Mouse (Mus musculus) embryonic facial prominence, embryonic 10.5 days (tissue): ENCODE measurements around the gene Ism2. TPM values are rescaled to one million over a fixed set of nuclear protein-coding genes. Genes with fewer than 3 reads are reported as not detected.

Source experiments
- DNase-seq: peaks from one replicate; pipeline ENCODE4 v3.0.0-alpha.2; 2017; ENCODE audit warnings: low spot score
- H3K27ac ChIP-seq: fragments of 300-500 bp; sonication (generic); replicated peaks from 2 replicates; pipeline ENCODE4 v1.5.1; 2016; ENCODE audit warnings: mild to moderate bottlenecking
- H3K27me3 ChIP-seq: fragments of 300-500 bp; sonication (generic); replicated peaks from 2 replicates; pipeline ENCODE4 v1.6.1; 2016; ENCODE audit warnings: low read depth, mild to moderate bottlenecking; ENCODE audit not compliant: poor library complexity, severe bottlenecking
- H3K36me3 ChIP-seq: fragments of 300-500 bp; sonication (generic); replicated peaks from 2 replicates; pipeline ENCODE4 v1.6.1; 2016; ENCODE audit warnings: mild to moderate bottlenecking, moderate library complexity
- H3K4me1 ChIP-seq: fragments of 300-500 bp; sonication (generic); 2 replicates; pipeline ENCODE4 v1.6.1; 2016
- H3K4me3 ChIP-seq: fragments of 300-500 bp; sonication (generic); 2 replicates; pipeline ENCODE4 v1.5.1; 2016; ENCODE audit warnings: mild to moderate bottlenecking, moderate library complexity
- H3K9me3 ChIP-seq: fragments of 300-500 bp; sonication (generic); 2 replicates; pipeline ENCODE4 v1.6.1; 2016; ENCODE audit warnings: mild to moderate bottlenecking
- WGBS: fragments of 180-500 bp; shearing (Covaris S2); methylation state at CpG from one replicate; pipeline ENCODE4 v1.1.7; 2016; 5-methylcytosine and 5-hydroxymethylcytosine counted together
- microRNA-seq: library from miRNA; unstranded; fragments of <30 nt; microRNA quantifications from one replicate; pipeline ENCODE4, GENCODE M21; 2017
- polyA plus RNA-seq: library from polyadenylated mRNA; unstranded; fragments of >200 nt; fragmentation: Nextera tagmentation; extraction: Ambion mirVana; gene quantifications from 2 replicates; pipeline ENCODE4 v1.2.1, GENCODE M21; 2016

Gene Ism2
- polyA plus RNA-seq, 1 experiment from 2014 or later = 1.00 TPM

DNA sequence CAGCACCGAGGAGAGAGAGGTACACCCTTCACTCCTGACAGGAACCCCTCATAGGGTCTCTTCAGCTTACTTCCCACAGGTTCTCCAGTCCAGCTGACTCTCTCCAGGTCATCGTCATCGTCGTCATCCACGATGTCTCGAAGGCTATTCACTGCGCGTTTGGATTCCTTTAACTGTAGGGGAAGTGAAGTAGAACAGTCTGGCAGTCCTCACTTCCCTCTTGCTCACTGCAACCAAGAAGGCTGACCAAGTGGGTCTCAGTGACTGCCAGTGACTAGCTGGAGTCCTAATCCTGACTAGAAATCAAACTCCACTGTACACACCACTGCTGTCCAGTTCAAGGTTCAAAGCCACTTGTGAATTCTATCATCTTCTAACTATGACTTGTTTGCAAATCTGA is 38.9 kb downstream of the Ism2 start:
- Histone ChIP-seq H3K27ac (no peak overlapping the region), H3K4me1 (peaks cover 9% of the 10 kb centered on the region), H3K9me3 (no peaks in the 10 kb centered on the region), H3K27me3 (no peaks in the 10 kb centered on the region), H3K4me3 (no peak overlapping the region), H3K36me3 (peaks cover 83% of the 10 kb centered on the region)
- DNase-seq = no peak
- 95% methylated on average over 8 of the region's 8 CpGs for WGBS

DNA sequence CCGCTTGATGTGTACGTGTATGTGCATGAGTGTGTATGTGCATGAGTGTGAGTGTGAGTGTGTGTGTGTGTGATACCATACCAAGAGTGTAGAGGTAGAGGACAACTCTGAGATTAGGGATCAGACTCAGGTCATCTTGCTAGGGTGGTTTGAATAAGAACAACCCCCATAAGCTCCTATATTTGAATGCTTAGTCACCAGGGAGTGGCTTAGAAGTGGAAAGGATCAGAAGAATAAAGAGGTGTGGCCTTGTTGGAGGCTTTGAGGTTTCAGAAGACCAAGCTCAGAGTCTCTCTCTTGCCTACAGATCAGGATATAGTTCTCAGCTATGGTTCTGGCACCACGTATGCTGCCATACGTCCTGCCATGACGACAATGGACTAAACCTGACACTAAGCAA is 42.9 kb downstream of the Ism2 start:
- peaks cover 99% of the 10 kb centered on the region for H3K36me3 ChIP-seq
- DNase-seq = no peak
- 92% methylated on average over 5 of the region's 5 CpGs for WGBS
- no peak overlapping the region for H3K4me3 ChIP-seq
- no peaks in the 10 kb centered on the region for H3K9me3 ChIP-seq
- H3K27ac ChIP-seq = no peak overlapping the region
- H3K4me1 ChIP-seq = no peaks in the 10 kb centered on the region
- H3K27me3 ChIP-seq = no peaks in the 10 kb centered on the region

GRCm38 (mm10) chr12:87253878-87254277 is 45.6 kb downstream of the Ism2 start:
- H3K9me3 ChIP-seq = no peaks in the 10 kb centered on the region

DNA sequence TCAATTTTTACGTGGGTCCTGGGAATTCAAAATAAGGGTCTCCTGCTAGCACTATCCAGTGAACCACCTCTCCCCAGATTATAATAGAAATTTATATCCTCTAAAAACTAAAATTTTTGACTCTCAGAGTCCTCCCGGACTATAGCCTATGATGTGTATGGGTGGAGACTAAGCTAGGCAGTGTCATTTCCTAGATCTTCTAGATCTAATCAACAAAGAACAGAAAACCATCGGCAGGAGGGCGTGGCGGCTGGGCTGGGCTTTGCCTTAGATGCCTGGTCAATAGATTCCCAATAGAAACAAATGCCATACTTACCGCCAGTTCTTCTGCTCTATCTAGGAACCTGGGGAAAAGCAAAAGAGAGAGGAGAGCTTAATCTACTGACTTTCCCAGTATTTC is 49.3 kb downstream of the Ism2 start:
- Histone ChIP-seq H3K9me3 (no peaks in the 10 kb centered on the region), H3K27me3 (no peaks in the 10 kb centered on the region), H3K4me1 (no peaks in the 10 kb centered on the region), H3K27ac (no peak overlapping the region), H3K4me3 (no peak overlapping the region), H3K36me3 (peaks cover 95% of the 10 kb centered on the region)
- WGBS = 93% methylated on average over 6 of the region's 6 CpGs
- DNase-seq = no peak

More at GRCm38 (mm10) chr12:87253878-87254277, 45.6 kb downstream of the Ism2 start:
- no peaks in the 10 kb centered on the region for H3K27me3 ChIP-seq
- no peaks in the 10 kb centered on the region for H3K4me1 ChIP-seq
- WGBS = 93% methylated on average over 6 of the region's 6 CpGs
- peaks cover 99% of the 10 kb centered on the region for H3K36me3 ChIP-seq
- no peak overlapping the region for H3K4me3 ChIP-seq
- no peak for DNase-seq
- H3K27ac ChIP-seq = no peak overlapping the region

- no peak for DNase-seq
- no peaks in the 10 kb centered on the region for H3K9me3 ChIP-seq
- no peaks in the 10 kb centered on the region for H3K27me3 ChIP-seq
- H3K27ac ChIP-seq = no peak within 1 kb of the TSS
- no peaks in the 10 kb centered on the region for H3K4me1 ChIP-seq
- 97% methylated on average over 1 of the region's 1 CpGs for WGBS
- H3K36me3 ChIP-seq = peaks cover 51% of the 10 kb centered on the region
- no peak within 1 kb of the TSS for H3K4me3 ChIP-seq
Observed at GRCm38 (mm10) chr12:87238632-87239031, 60.9 kb downstream of the Ism2 start, which contains the start of gene Noxred1. Gene Noxred1 (minus strand): TSS chr12:87238732.

DNA sequence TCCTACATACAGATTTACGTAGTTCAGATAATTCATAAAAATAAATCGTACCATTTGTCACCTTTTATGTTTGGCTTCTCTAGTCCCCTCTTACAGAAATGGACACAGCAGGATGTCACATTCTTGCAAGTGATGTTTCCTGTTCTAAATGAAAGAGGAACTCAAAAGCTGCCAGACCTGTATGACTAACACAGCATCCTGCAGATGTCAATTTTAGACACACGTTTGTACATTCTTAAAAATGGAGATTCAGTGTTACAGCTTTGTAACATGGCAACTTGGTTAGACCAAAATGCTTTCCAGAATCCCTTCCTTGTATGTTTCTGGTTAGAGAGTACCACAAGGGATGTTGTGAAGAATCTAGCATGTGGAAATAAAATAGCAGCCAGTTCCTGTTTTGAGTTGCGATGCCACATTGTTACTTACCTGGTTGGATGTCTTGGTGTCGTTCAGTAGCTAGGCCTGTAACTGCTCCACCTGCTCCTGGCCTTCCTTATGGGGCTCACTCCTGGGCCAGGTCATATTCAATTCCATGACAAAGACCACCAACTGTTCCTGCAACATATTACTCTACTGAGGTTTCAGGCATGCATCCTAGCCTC is 62.5 kb downstream of the Ism2 start:
- no peak overlapping the region for H3K27ac ChIP-seq
- H3K4me3 ChIP-seq = no peak overlapping the region
- no peaks in the 10 kb centered on the region for H3K27me3 ChIP-seq
- WGBS = 92% methylated on average over 5 of the region's 5 CpGs
- H3K36me3 ChIP-seq = peaks cover 41% of the 10 kb centered on the region
- H3K9me3 ChIP-seq = no peaks in the 10 kb centered on the region
- no peak for DNase-seq
- H3K4me1 ChIP-seq = no peaks in the 10 kb centered on the region

GRCm38 (mm10) chr12:87230379-87230895 is 69.1 kb downstream of the Ism2 start:
- Histone ChIP-seq H3K36me3 (0 out of 2 replicates have a peak, but pooled peaks cover 3% of the 10 kb centered on the region), H3K4me3 (no peak overlapping the region), H3K4me1 (no peaks in the 10 kb centered on the region), H3K27ac (no peak overlapping the region), H3K27me3 (no peaks in the 10 kb centered on the region), H3K9me3 (no peaks in the 10 kb centered on the region)
- DNase-seq = no peak

DNA sequence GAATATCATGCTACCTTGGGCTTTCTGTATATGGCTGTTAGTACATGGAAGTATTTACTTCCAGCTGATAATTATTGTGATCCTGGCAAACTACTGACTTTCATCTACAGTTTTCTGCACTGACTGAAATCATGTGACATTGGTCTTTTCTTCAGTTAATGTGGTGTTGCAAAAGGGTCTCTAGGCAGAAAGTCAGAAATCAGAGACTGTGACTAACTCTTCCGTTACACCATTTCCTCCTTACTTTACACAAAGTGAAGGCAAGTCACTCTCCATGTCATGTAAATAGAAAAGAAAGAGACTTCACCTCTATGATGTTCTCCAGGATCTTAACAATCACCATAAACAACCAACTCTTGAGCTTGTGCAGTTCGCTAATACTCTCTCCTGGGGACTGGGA is 69.9 kb downstream of the Ism2 start:
- H3K27me3 ChIP-seq = no peaks in the 10 kb centered on the region
- 0 out of 2 replicates have a peak, but pooled peaks cover 3% of the 10 kb centered on the region for H3K36me3 ChIP-seq
- no peaks in the 10 kb centered on the region for H3K9me3 ChIP-seq
- WGBS = 89% methylated on average over 2 of the region's 2 CpGs
- no peaks in the 10 kb centered on the region for H3K4me1 ChIP-seq
- H3K4me3 ChIP-seq = no peak overlapping the region
- no peak for DNase-seq
- no peak overlapping the region for H3K27ac ChIP-seq

Small RNA genes lying within 50 kb of the gene (microRNA-seq; reads per million reads assigned to microRNA genes)
- not detected for gene Gm47293

Other genes with a start within 250 kb of the Ism2 start
- gene Ngb, start 197.2 kb downstream of the Ism2 start, polyA plus RNA-seq = 0.12 and 0.18 TPM in 2 replicates
- 31.7 and 33.2 TPM in 2 replicates for gene Gstz1, start 152.5 kb downstream of the Ism2 start, polyA plus RNA-seq
- gene Pomt2, start 151.7 kb downstream of the Ism2 start, polyA plus RNA-seq = 14.3 and 14.9 TPM in 2 replicates
- 1.5 and 1.7 TPM in 2 replicates for gene Samd15, start 100.0 kb downstream of the Ism2 start, polyA plus RNA-seq
- gene Tmed8, start 99.3 kb downstream of the Ism2 start, polyA plus RNA-seq = 2.7 and 2.9 TPM in 2 replicates
- 1.0 and 1.5 TPM in 2 replicates for gene Noxred1, start 61.0 kb downstream of the Ism2 start, polyA plus RNA-seq
- 54.9 and 56.5 TPM in 2 replicates for gene Vipas39, start 33.4 kb downstream of the Ism2 start, polyA plus RNA-seq
- 294 and 305 TPM in 2 replicates for gene Ahsa1, start 33.2 kb downstream of the Ism2 start, polyA plus RNA-seq
- gene Sptlc2, start 88.7 kb upstream of the Ism2 start, polyA plus RNA-seq = 58.5 and 61.8 TPM in 2 replicates
- 311 and 324 TPM in 2 replicates for gene Slirp, start 144.2 kb upstream of the Ism2 start, polyA plus RNA-seq
- 69.6 and 76.0 TPM in 2 replicates for gene Alkbh1, start 144.3 kb upstream of the Ism2 start, polyA plus RNA-seq
- gene Snw1, start 172.6 kb upstream of the Ism2 start, polyA plus RNA-seq = 159 and 166 TPM in 2 replicates
- not detected in 2 replicates for gene Gm5788, start 195.0 kb upstream of the Ism2 start, polyA plus RNA-seq
- gene Gm8300, start 214.6 kb upstream of the Ism2 start, polyA plus RNA-seq = not detected in 2 replicates